Mouse (Mus musculus) liver, embryonic 16.5 days (tissue): Measurements from ENCODE around the gene Mien1. TPM values are rescaled to one million over a fixed set of nuclear protein-coding genes. Genes with fewer than 3 reads are reported as not detected.

Experiments used
- ATAC-seq: fragments of 200-750 bp; cut with Nextera tagmentation; 2 replicates; pipeline ENCODE4 v1.8.0; 2017; ENCODE audit warnings: low read depth, mild to moderate bottlenecking, moderate number of reproducible peaks, moderate library complexity
- H3K27ac ChIP-seq: fragments of 300-500 bp; sonication (generic); 2 replicates; pipeline ENCODE4 v1.5.1; 2014; ENCODE audit warnings: mild to moderate bottlenecking, low read length
- H3K27me3 ChIP-seq: fragments of 300-500 bp; sonication (generic); 2 replicates; pipeline ENCODE4 v1.6.1; 2014; ENCODE audit warnings: low read depth, low read length, mixed read lengths; ENCODE audit not compliant: control insufficient read depth, insufficient read depth
- H3K36me3 ChIP-seq: fragments of 300-500 bp; sonication (generic); 2 replicates; pipeline ENCODE4 v1.6.1; 2014; ENCODE audit warnings: mild to moderate bottlenecking; ENCODE audit not compliant: control insufficient read depth, insufficient read depth
- H3K4me1 ChIP-seq: fragments of 300-500 bp; sonication (generic); 2 replicates; pipeline ENCODE4 v1.6.1; 2014; ENCODE audit warnings: low read depth, low read length, mixed read lengths; ENCODE audit not compliant: control insufficient read depth
- H3K4me2 ChIP-seq: fragments of 300-500 bp; sonication (generic); 2 replicates; pipeline ENCODE4 v1.6.1; 2014; ENCODE audit warnings: low read depth, low read length, mixed read lengths
- H3K4me3 ChIP-seq: fragments of 300-500 bp; sonication (generic); 2 replicates; pipeline ENCODE4 v1.5.1; 2014; ENCODE audit warnings: low read depth, mild to moderate bottlenecking, low read length
- H3K9ac ChIP-seq: fragments of 300-500 bp; sonication (generic); 2 replicates; pipeline ENCODE4 v1.6.1; 2014; ENCODE audit warnings: low read depth, low read length
- H3K9me3 ChIP-seq: fragments of 300-500 bp; sonication (generic); replicated peaks from 2 replicates; pipeline ENCODE4 v1.6.1; 2016; ENCODE audit warnings: low read length; ENCODE audit not compliant: control insufficient read depth
- WGBS: fragments of 180-500 bp; shearing (Covaris S2); extraction: QIAGEN DNeasy Blood & Tissue Kit; methylation state at CpG from one replicate; pipeline ENCODE4 v1.1.7; 2014; ENCODE audit not compliant: insufficient replicate concordance; 5-methylcytosine and 5-hydroxymethylcytosine counted together
- polyA plus RNA-seq: library from polyadenylated mRNA; unstranded; fragments of >200 nt; fragmentation: Nextera tagmentation; extraction: Ambion mirVana; gene quantifications from 2 replicates; pipeline ENCODE4 v1.2.1, GENCODE M21; 2015

Gene Mien1
- polyA plus RNA-seq = 55.9 and 57.9 TPM in 2 replicates

DNA sequence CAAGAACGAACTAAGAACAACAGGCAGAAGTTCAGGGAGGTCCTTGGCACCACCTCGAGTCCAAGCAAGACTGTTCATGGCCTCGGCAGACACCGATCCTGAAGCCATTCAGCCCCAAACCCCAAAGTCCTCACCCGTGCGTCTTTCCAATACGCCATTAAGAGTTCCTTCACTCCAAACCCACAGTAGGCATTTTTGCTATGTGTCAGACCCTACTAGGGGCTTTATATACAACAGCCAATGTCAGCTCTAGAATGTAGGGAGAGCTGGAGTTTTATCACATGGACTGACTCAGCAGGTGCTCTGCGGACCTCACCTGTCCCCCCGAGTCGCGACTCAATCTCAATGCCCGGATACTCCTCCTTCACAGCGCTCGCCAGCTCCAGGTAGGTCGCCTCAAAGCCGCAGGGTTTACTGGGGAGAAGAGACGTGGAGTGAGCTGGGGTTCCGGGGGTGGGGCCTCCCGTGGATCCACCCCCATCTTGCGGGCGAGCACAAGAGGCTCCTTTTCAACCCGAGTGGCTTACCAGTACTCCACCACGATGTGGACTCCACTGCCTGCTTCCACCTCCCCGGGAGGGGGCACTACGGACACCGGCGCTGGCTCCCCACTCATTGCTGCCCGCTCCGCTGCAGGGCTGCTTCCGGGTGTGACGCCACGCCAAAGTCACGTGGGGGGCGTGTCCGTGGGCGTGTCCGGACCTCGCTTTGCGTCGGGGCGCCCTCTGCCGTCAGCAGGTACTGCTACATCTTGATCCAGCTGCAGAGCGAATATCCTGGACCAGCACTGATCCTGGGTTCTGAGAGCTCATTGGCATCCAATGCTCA is at the start of gene Mien1:
TSS of gene Mien1 (minus strand) at position 661 of the 828 bp plus-strand sequence.
- 2% methylated on average over 43 of the region's 43 CpGs for WGBS
- H3K9ac ChIP-seq = peak within 1 kb of the TSS; percentile 71
- H3K4me1 ChIP-seq = peaks cover 5% of the 10 kb centered on the region; the same call in 1 of the 2 replicates
- no peaks in the 10 kb centered on the region for H3K9me3 ChIP-seq
- H3K27ac ChIP-seq = peak within 1 kb of the TSS; percentile 79
- H3K36me3 ChIP-seq = no peaks in the 10 kb centered on the region
- peak within 1 kb of the TSS; percentile 83 for H3K4me3 ChIP-seq
- no peaks in the 10 kb centered on the region for H3K27me3 ChIP-seq
- H3K4me2 ChIP-seq = peak within 1 kb of the TSS; percentile 93
- ATAC-seq = peak; percentile 84

DNA sequence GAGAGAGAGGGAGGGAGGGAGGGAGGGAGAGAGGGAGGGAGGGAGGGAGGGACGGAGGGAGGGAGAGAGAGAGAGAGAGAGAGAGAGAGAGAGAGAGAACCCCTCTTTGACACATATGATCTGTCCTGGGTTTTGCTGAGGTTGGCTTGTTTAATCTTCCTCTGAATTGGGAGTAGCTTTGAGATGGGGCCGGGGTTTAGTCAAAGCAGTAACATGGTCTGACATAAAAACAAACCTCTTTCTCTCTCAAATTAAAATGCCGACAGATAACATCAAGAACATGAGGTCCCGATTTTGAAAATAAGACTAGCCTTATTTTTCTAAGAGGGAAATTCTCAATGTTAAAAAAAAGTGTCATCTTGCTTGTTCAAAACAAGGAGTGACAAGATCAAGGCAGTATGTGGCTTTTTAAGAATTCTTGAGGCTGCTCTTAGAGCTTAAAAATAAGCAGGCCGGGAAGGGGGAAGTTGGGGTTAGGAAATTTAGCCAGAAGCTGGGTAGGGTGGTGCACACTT is 48.8 kb upstream of the Mien1 start:
- Histone ChIP-seq H3K27me3 (no peaks in the 10 kb centered on the region), H3K4me1 (no peaks in the 10 kb centered on the region), H3K4me3 (no peak overlapping the region), H3K9ac (no peak overlapping the region), H3K4me2 (no peak overlapping the region), H3K9me3 (no peaks in the 10 kb centered on the region), H3K27ac (no peak overlapping the region), H3K36me3 (no peaks in the 10 kb centered on the region)
- ATAC-seq = no peak
- WGBS = 39% methylated on average over 5 of the region's 5 CpGs

DNA sequence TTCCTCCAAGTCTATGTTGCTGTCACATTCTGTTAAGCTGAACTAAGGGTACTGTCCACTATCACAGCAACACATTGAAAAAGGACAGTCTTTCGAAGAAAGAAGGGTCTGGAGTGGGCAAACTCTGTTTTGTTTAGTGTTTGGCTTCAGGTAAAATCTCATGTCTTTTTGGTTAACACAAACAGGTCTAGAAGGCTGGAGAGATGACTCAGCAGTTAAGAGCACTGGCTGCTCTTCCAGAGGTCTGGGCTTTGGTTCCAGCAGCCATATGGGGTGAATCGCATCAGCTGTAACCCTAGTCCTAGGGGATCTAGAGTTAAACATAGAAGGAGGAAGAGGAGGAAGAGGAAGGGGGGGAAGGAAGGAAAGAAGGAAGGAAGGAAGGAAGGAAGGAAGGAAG is 47.0 kb upstream of the Mien1 start:
- Histone ChIP-seq H3K4me1 (no peaks in the 10 kb centered on the region), H3K4me3 (no peak overlapping the region), H3K27ac (no peak overlapping the region), H3K36me3 (no peaks in the 10 kb centered on the region), H3K27me3 (no peaks in the 10 kb centered on the region), H3K9ac (no peak overlapping the region), H3K9me3 (no peaks in the 10 kb centered on the region), H3K4me2 (no peak overlapping the region)
- WGBS = 62% methylated on average over 2 of the region's 2 CpGs
- no peak for ATAC-seq

DNA sequence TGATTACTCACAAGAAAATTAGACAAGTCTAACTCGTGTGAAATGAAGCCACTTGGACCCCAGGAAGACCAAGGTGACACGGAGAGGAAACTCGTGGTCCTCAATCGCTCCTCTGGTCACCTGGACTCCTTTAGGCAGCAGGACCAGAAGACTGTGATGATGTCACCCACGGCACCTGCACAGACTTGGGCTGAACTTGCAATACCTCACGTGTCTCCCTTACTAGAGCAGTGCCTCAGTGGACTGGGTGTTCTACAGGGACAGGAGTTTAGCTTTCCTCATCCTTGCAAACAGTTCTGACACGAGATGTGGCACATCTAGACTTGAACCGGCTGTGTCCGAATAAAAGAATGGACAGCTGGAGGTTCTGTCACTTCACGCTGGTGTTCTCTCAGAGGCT is 43.3 kb upstream of the Mien1 start:
- WGBS = 62% methylated on average over 10 of the region's 10 CpGs
- ATAC-seq = no peak
- Histone ChIP-seq H3K4me1 (no peaks in the 10 kb centered on the region), H3K27ac (no peak overlapping the region), H3K4me3 (no peak overlapping the region), H3K36me3 (no peaks in the 10 kb centered on the region), H3K9ac (no peak overlapping the region), H3K27me3 (no peaks in the 10 kb centered on the region), H3K9me3 (no peaks in the 10 kb centered on the region), H3K4me2 (no peak overlapping the region)

DNA sequence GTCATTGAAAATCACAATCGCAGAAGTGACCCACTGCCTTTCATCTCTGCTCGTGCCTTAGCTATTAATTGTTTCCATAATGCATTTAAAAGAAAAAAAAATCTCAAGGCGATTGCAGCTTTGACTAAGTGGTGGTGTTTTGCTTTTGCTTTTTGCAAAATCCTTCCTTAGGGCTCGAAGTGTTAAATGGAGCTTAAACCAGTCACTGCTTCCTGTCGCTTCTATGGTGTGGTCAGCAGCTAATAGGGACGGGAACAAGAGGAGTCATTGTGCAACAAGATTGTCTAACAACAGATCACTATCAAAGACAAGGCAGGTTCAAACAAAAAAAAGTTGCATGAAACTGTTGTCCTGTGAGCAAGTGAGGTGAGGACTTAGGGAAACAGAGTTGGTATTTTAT is 42.4 kb upstream of the Mien1 start:
- Histone ChIP-seq H3K4me1 (no peaks in the 10 kb centered on the region), H3K9ac (no peak overlapping the region), H3K36me3 (no peaks in the 10 kb centered on the region), H3K9me3 (no peaks in the 10 kb centered on the region), H3K27me3 (no peaks in the 10 kb centered on the region), H3K4me2 (no peak overlapping the region), H3K27ac (no peak overlapping the region), H3K4me3 (no peak overlapping the region)
- WGBS = 34% methylated on average over 6 of the region's 6 CpGs
- no peak for ATAC-seq

DNA sequence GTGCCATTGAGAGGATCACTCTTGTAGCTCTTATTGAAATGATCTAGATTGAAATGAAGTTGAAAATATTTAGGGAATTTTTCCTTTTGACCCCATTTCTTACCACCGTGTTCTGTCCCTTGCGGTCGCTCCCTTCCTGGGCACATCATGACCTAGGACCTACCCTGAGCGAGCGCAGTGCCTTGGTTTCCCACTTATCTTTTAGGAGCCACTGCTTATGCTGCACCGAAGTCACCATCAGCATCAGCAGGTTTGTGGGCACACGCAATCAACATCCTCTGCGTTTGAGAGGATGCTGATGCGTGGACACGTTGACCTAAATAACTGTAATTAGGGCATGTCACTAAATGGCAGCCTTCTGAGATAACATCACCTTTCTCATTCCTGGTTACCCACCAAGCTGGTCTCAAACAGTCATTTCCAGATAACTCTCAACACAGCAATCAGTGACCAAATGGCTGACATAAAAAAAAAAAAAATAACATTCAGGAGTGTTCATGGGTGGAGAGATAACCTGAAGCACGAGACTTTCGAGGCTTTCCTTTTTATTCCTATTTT is 41.2 kb upstream of the Mien1 start:
- H3K27ac ChIP-seq = no peak overlapping the region
- no peaks in the 10 kb centered on the region for H3K4me1 ChIP-seq
- no peak overlapping the region for H3K4me2 ChIP-seq
- H3K9me3 ChIP-seq = no peaks in the 10 kb centered on the region
- no peak overlapping the region for H3K9ac ChIP-seq
- no peak overlapping the region for H3K4me3 ChIP-seq
- H3K36me3 ChIP-seq = no peaks in the 10 kb centered on the region
- 66% methylated on average over 12 of the region's 12 CpGs for whole genome bisulfite sequencing
- H3K27me3 ChIP-seq = no peaks in the 10 kb centered on the region
- no peak for ATAC-seq

DNA sequence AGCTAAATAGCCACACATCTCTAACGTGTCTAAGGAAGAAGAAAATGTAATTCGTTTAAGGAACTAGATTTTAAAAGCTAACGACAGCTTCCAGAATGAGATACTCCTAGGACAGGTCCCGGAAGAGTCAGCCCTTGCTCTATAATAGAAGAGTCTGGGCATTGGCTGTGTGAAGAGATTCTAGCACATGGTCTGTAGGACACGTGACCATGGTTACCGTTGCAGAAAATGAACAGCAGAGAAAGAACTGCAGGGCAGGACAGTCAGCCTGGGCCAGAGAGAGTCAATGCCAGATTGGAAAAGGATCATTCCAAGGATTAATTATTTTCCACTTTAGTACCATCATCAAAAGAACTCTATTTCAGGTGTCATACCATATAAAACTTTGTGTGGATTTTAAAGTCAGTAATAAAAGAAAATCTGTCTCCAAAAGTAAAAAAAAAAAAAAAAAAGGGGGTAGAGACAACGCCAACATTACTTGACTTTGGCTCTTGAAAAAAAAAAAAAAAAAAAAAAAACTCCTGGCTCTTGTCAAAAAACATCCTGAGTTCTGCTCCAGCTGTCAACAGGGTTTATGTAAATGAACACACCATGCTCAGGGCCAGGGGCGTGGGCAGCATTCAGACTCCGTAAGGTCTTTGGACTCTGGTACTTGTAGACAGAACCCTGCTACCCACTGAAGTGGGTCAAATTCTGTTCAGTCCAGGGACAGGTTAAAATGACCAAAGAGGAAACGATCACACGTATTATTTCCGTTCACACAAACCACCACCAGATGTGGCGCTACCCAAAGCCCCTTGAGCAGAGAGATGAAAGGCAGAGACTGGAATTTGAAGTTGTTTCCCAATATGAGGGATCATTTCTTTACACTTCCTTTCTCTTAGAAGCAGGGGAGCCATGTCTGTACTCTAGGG is 40.5 kb upstream of the Mien1 start:
- H3K9me3 ChIP-seq = no peaks in the 10 kb centered on the region
- H3K4me2 ChIP-seq = no peak overlapping the region
- H3K27ac ChIP-seq = no peak overlapping the region
- no peaks in the 10 kb centered on the region for H3K4me1 ChIP-seq
- ATAC-seq = no peak
- no peaks in the 10 kb centered on the region for H3K36me3 ChIP-seq
- no peak overlapping the region for H3K4me3 ChIP-seq
- no peaks in the 10 kb centered on the region for H3K27me3 ChIP-seq
- no peak overlapping the region for H3K9ac ChIP-seq
- 52% methylated on average over 13 of the region's 13 CpGs for WGBS

DNA sequence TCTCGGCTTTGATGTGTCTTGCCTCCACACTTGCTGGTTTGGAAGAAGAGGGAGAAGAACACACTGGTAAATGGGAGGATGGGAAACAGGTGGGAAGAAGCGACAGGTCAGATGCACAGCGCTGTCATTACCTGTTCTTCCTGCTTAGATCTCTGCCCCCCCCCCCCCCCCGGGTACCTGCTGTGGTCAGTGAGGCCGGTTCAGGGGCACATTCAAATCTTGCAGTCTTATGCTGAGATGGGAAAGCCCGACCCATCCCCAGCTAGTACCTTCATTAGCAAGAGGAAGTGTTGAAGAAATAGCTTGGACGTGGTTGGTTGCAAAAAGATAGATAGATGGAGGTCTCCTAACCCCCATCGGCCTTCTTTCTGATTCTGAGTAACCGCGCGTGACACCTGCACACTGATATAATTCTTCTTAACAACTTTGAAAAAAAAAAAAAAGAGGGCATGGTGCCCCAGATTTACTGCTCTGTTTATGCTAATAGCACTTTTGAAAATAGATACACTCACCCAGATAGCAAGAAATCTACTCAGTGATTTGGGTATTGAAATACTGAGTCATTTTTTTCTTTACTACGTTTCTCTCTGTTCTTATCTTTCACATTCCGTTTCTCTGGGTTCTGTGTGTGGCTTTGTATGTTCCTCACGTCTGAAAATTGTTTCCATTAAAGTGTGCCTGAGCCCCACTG is 38.4 kb upstream of the Mien1 start:
- Histone ChIP-seq H3K4me1 (no peaks in the 10 kb centered on the region), H3K27me3 (no peaks in the 10 kb centered on the region), H3K9ac (no peak overlapping the region), H3K9me3 (no peaks in the 10 kb centered on the region), H3K4me2 (no peak overlapping the region), H3K4me3 (no peak overlapping the region), H3K36me3 (no peaks in the 10 kb centered on the region), H3K27ac (no peak overlapping the region)
- ATAC-seq = no peak
- 54% methylated on average over 14 of the region's 14 CpGs for WGBS
